Mouse (Mus musculus) urinary bladder, postnatal 36 days (tissue): ENCODE measurements around the gene Nudt4.

Experiments
- DNase-seq, 2 experiments: peaks; one replicate each; pipeline ENCODE4 v3.0.0; 2022; ENCODE audit warnings: low spot score in 2 of 2, mixed read lengths in 1 of 2

Gene Nudt4

DNA sequence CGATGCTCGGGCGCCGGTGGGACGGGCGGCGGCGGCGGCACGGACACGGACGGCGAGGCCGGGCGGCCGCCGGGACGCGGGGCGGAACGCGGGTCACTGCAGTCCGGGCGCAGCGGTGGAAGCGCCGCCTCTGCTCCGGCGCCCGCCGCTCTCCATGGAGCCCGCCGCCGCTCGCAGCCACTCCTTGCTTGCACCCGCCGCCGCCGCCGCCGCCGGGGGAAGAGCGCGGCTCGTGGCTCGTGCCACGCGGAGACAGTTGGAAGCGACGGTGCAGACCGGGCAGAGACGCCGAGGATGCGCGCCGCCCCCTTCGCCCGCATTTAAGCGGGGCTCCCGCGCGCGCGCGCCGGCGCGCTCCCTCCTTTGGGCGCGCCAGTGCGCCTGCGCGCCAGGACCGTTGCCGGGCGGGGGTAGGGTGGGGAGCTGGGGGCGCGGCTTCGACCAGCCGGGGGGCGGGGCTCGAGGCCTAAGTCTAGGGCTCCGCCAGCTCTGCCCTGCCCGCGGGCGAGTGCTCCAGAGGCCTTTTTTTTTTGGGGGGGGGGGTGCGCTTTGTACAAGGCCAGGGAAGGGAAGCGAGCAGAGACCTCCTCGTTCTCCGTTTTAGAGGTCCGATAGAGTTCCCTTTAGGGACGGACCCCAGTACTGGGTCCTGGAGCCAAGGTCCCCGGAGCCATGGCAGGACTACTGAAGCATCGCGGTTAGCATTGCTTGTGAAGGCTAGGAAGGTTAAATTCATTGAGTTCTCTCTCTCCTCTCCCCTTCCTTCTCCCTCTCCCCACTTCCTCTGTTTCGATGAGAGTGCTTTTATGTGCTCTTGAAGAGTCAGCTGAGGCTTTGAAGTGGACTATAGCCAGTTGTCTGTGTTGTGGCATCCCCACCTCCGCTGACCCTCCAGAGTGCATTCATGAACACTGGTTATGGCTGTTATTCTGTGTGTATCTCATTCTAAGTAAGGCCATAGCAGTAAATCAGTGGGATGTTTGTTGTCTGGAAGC, at the start of gene Nudt4:
TSS of gene Nudt4 (minus strand) at position 296 of the 995 bp plus-strand sequence.
- peak; percentile 64 to 81 for DNase-seq

DNA sequence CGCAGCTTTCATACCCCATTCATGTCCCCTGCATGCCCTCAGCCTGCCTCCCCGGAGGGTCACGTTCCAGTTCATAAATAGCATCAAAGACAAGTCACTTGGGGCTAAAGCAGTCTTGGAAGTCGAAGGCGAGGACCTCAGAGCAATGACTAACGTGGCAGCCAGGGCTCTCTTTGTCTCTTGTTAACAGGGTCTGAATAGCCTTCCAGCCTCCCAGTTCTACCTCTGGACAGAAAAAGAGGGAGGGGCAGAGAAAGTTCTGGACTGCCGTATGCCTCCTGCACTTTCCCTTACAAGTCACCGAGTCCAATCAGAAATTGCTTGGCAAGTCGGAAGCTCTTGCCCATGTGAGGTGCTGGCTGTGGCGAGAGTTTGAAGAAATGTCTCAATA, 47.4 kb upstream of the Nudt4 start:
- DNase-seq, result peak in 1 of 2 experiments; percentile 33

- no peak for DNase-seq
Measured at GRCm38 (mm10) chr10:95610666-95611330, 46.9 kb upstream of the Nudt4 start.

GRCm38 (mm10) chr10:95604979-95605613, 41.1 kb upstream of the Nudt4 start:
- peak; percentile 8 to 23 for DNase-seq

DNA sequence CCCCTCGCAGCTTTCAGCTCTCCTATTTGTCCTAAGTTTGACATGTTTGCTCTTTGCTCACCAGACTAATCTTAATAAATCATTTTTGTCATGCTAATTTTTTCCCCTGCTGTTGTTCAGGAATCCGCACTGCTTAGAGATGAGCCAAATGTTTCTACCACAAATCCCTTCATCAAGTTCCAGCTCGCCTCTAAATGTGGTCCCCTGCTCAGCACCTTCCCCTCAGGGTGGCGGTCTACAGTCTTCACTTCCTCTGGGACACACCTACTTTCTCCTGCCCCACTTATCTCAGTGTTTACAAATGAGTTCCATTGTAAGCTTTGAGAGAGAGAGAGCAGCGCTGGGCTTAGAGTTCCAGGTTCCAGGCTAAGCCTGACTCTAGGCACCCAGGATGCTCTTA, 36.6 kb upstream of the Nudt4 start:
- no peak for DNase-seq

DNA sequence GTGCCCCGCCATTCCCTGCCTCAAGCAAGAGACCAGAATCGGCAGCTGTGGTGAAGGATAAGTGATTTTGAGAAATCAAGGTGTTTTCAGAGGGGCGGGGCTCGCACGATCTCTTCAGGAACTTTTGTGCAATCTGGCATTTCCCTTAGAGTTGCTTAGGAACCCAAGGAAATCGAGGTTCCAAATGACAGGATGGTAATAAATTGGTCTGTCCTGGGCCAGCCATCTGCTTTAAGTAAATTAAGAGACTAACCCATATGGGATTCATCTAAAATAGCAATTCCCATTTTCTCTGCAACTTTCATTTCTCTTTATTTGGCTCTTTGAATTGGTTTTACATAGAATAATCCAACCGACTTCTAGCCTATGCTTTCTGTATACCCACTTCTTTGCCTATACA, 35.8 kb upstream of the Nudt4 start:
- no peak for DNase-seq

DNA sequence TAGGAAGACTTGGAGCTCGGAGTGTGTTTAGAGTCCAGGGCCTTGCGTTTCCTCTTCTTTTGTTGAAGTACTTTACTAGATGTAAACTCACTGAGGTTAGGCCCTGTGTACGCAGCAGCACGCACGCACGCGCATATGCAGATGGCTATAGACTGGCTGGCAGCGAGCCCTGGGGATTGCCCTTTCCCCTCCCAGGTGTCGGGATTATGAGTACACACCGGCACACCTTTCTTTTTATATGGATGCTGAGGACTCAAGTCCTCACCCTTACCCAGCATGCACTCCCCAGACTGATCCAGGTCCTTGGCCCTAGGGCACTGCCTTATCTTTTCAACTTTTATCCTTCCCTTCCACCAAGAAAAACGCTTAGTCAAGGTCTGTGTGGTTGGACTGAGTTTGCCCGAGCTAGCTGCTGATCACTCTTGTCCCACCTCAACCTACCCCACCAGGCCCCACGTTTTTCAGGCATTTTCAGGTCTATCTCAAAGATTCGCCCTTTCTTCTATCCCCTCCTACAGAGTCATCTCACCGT, 34.2 kb upstream of the Nudt4 start:
- DNase-seq, result no peak

- no peak for DNase-seq
Measured at GRCm38 (mm10) chr10:95595852-95596639, 32.1 kb upstream of the Nudt4 start.

DNA sequence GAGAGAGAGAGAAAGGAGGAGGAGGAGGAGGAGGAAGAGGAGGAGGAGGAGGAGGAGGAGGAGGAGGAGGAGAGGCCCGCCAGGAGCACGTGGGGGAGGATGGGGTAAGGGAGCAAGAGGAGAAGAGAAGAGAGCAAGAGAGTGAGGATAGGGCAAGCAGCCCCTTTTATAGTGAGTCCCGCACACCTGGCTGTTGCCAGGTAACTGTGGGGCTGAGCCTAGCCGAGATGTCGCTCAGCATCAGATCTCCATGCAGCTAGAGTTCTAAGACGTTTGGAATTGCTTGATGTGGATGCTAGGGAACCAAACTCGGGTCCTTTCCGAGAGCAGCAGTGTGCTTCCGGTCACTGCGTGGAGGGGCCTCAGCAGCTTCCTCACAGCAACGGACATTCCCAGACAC, 30.5 kb upstream of the Nudt4 start:
- no peak for DNase-seq

- DNase-seq, result no peak
Measured at GRCm38 (mm10) chr10:95591257-95591656, 27.3 kb upstream of the Nudt4 start.

DNA sequence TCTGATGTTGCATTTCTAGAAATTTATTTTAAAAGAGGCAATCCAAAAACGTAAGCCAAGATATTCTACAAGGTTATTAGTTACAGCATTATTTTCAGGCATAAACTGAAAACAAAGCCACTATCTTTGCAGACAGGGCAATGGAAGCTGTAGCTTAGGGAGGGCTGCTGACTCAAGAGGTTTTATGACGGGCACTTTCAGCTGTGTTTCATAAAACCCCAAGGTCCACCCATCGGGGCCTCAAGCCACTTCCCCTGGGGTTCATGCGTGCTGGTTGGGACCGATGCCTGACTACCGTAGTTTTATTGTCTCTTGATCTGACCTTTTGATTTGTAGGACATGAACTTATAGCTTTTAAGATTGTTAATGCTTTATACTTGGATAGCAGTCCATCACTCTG, 26.2 kb upstream of the Nudt4 start:
- no peak for DNase-seq

DNA sequence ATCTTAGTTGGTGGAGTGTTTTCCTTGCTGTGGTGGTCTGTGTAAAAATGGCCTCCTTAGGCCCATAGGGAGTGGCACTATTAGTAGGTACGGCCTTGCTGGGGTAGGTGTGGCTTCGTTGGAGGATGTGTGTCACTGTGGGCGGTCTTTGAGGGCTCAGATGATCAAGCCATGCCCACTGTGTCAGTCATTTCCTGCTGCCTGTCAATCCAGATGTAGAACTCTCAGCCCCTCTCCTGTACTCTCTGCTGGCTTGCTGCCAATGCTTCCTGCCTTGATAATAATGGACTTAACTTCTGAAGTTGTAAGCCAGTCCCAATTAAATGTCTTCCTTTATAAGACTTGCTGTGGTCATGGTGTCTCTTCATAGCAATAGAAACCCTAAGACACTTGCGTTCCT, 25.2 kb upstream of the Nudt4 start:
- no peak for DNase-seq

DNA sequence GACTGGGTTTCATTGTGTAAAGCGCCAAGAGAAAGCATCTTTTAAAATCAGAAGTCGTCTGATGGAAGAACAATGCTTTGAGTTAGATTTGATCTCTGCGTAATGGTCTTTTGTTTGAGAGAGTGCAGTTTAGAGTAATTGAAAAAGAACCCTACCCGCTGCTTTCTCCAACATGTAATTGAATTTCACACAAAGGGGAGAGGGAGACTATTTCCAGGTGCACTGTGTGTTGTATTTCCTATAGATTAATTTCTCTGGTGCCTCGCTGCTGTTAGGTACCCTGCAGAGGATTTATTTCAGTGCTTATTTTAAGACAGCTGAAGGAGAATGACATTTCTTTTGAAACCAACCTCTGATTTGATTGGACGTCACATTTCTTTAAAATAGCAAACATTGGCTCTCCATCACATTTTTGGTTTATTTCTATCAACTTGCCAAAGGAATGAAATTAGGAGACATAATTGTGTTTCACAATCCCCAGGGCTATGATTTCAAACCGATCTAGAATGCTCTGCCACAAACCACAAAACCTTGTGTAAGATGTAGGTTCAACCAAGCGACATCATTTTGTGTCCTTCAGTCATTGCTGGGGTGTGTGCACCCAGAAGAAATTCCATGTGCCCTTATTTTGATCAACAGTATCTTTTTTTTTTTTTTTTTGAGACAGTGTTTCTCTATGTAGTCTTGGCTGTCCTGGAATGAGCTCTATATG, 23.7 kb upstream of the Nudt4 start:
- DNase-seq, result no peak

DNA sequence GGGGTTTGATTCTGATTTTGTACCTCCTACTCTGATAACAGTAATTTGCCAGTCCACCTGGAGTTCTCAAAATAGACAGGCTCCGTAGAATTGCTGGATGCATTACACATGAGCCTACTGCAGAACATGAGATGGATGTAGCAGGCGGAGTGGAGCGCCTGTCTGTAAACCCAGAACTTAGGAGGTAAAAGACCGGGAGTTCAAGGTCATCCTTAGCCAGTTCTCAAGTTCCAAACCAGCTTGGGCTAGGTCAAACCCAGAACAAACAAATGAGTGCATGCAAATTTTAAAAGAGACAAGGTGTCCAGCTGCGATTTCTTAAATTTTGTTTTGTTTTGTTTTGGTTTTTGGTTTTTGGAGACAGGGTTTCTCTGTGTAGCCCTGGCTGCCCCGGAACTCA, 21.6 kb upstream of the Nudt4 start:
- no peak for DNase-seq

DNA sequence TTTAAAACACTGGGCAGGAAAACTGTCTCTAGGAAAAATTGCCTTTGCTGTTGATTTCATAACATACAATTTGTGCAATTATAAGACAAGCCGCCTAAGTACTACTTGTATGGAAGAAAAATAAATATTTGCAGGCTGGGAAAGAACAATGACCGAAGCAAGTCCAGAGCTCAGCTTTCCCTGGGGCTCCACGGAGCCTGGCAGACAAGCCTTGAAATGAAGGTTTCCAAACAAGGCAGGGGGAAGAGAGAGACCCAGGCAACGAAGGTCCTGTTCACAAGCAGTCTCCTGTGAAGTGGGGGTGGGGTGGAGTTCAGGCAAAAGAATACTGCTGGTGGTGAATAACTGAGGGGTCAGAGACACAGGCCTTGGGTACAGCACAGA, 13.6 kb upstream of the Nudt4 start:
- no peak for DNase-seq

- DNase-seq, result no peak
Measured at GRCm38 (mm10) chr10:95576876-95577566, 13.1 kb upstream of the Nudt4 start.

DNA sequence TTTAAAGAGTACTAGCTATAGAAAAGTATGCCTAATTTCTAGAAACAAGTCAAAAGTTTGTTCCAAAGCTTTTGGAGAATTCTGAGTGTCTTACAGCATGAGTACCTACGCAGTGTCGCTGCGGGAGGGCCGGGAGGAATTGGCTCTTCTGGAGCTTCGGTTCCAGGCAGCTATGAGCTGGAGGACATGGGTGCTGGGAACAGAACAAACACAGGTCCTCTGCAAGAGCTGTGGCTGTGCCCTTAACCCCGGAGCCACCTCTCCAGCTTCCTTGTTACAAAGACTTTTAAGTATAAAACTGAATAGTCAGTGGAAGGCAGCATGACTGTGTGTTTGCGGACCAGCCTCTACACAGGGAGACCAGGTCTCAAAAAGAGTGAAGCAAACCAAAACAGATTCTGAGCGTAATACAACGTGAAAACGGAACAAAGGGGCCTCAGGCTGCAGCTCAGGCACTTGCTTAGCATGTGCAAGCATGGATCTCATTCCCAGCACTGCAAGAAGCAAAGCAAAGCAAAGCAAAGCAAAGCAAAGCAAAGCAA, 12.0 kb upstream of the Nudt4 start:
- no peak for DNase-seq

- DNase-seq, result no peak
Measured at GRCm38 (mm10) chr10:95574994-95575393, 11.0 kb upstream of the Nudt4 start.

- no peak for DNase-seq
Measured at GRCm38 (mm10) chr10:95569441-95569840, 5.5 kb upstream of the Nudt4 start.

- DNase-seq, result no peak
Measured at GRCm38 (mm10) chr10:95568016-95568415, 4.1 kb upstream of the Nudt4 start.
